Mouse (Mus musculus) WW6 (cell line): ENCODE data around the gene Arrdc5.
A peak's percentile ranks its signal among the peaks of the same experiment; 100 is the strongest.

Experiments used
- DNase-seq: peaks from one replicate; pipeline ENCODE4 v3.0.0-alpha.2; 2013; ENCODE audit warnings: low read depth, low spot score

Arrdc5 gene

DNA sequence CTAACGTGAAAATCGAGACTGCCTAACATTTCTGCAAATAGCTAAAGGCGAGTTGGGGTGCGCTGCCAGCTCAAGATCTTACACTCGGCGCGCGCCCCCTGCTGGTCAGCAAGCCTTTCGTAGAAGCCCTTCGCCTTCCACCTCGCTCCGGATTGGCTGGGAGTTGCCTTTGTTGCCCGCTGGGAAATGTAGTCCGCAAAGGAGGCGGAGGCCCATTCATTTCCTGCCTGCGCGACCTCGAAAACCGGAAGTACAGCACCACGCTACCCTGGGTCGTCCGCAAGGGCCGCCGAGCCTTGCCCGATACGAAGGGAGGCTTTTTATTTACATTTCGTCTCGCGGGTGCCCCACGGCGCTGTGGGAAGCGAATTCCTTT, 44.2 kb downstream of the Arrdc5 start:
- peak; percentile 94 for DNase-seq

DNA sequence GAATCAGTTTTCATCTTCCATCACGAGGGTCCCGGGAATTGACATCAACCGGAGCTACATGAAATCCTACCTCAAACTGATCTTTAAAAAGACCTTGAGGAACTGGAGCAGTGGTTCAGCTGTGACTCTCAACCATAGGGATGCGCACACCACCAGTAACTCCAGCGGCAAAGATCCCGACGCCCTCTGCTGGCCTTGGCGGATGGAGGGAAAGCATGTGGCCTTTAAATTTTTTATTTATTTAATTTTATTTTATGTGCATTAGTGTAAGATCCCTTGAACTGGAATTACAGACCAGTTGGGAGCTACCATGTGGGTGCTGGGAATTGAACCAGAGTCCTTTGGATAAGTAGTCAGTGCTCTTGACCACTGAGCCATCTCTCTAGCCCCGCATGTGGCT, 44.7 kb downstream of the Arrdc5 start:
- no peak for DNase-seq

DNA sequence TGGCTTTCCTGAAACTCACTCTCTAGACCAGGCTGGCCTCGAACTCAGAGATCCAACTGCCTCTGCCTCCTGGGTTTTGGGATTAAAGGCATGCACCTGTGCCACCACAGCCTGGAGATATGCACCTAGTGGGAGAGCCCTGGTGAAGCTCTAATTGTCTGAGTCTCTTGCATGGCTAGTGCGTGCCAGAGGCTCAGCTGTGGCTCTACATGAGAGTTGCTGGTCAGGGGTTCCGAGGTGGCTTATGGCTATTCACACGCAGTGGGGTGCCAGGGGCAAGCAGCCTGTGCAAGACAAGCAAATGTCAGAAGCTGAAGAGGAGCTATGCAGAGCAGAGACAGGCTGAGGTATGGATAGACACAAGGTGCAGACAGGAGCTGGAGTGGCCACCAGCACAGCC, 45.4 kb downstream of the Arrdc5 start:
- no peak for DNase-seq

DNA sequence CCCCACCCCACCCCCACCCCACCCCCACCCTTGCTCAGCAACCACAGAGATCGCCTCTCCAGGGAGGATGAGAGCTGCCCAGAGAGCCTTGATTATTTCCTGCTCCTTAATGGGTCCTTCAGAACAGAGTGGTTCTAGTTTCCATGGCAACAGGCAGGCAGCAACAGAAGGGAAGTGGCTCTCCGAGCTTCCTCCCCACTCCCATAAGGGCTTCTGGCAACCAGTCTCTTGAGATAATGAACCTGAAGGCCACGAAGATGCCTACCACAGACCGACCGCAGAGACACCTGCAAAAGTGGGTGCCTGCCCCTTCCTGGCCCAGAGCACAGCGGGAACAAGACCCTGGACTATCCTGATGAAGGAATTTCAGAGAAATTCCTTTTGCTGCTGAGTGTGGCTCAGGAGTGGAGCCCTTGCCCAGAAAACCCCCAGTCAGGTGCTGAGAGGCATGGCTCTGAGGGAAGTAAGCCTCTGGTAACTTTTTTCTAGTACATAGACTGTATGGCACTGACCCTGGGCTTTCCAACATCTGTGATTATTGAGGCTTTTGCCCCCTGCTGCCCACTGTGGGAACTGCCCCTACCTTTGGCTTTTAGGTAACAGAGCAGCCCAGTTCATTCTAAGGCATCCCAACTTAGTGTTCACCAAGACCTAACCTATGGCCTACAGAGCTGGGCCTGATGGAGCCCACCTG, 48.8 kb downstream of the Arrdc5 start:
- peak; percentile 46 for DNase-seq

DNA sequence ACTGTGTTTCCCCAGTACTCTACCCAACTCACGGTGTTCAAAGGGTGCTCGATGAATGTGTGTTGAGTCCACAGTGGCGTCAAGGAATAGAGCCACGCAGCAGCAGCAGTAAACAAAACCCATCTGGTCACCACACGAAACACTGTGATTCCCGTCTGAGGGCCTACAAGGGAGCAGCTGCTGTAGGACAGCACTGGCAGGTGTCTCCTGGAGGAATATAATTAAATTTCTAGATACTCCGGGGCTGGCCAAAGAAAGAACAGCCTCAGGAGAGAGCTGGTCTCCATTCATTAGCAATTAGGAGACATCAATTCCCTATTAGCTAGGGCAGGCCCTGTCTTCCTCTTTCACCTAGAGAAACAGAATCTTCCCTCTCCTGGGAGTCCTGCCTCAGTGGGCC, 54.5 kb downstream of the Arrdc5 start:
- DNase-seq = no peak
